ENCODE assay signal across 13 mouse cellular contexts in the genomic region with DNA sequence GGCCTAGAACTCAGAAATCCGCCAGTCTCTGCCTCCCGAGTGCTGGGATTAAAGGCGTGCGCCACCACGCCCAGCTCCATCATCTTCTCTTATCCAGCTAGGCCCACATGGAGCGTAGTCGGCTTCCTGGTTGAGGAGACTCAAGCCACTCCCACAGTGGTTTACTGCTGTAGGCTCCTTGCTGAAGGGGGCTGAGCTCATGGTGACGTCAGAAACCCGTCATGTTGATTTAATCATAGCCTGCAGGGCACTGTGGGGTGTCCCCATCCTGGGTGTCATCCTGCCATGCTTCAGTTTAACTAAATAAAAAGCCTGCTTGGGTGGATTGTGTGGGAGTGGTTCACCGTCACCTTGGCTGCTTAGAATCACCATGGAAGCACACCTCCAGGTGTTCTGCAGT.
"Had no signal": no experiment of that assay in that cellular context is flagged by ENCODE, and none has a peak within 500 bp of the region (broad histone marks: within the 10 kb centered on the region; RNA-seq: fewer than 3 reads in every experiment).

No protein-coding gene starts in this region.

- DNase-seq: lung, adult 2 months; lung, postnatal 14 days; thymus, adult 2 months; thymus, postnatal 25 days; thymus, postnatal 4 days had no signal

- H3K4me3 ChIP-seq: lung, embryonic 15.5 days; megakaryocyte, embryonic 14.5 days; midbrain, embryonic 13.5 days; midbrain, embryonic 15.5 days; neural tube, embryonic 12.5 days; stomach, embryonic 15.5 days had no signal

- H3K27ac ChIP-seq: lung, embryonic 15.5 days; macrophage; midbrain, embryonic 15.5 days; neural tube, embryonic 12.5 days; stomach, embryonic 15.5 days; stomach, postnatal 0 days had no signal
